Mouse (Mus musculus): Measurements from ENCODE around the gene AC140267.1.

Gene AC140267.1

GRCm38 (mm10) chr15:80235535-80235934 is at the start of gene AC140267.1:
AC140267.1 (plus strand) TSS chr15:80235835.
- DNase-seq: no peak

GRCm38 (mm10) chr15:80188927-80189326 is 46.7 kb upstream of the AC140267.1 start:
- no peak for DNase-seq

- DNase-seq: no peak
Observed at GRCm38 (mm10) chr15:80190075-80190474, 45.6 kb upstream of the AC140267.1 start.

GRCm38 (mm10) chr15:80191585-80192245 is 43.9 kb upstream of the AC140267.1 start:
- DNase-seq: no peak

GRCm38 (mm10) chr15:80192246-80192585 is 43.4 kb upstream of the AC140267.1 start:
- DNase-seq: no peak

GRCm38 (mm10) chr15:80192847-80193246 is 42.8 kb upstream of the AC140267.1 start:
- no peak for DNase-seq

- DNase-seq: no peak
Observed at GRCm38 (mm10) chr15:80199556-80199955, 36.1 kb upstream of the AC140267.1 start.

- no peak for DNase-seq
Observed at GRCm38 (mm10) chr15:80202111-80202775, 33.4 kb upstream of the AC140267.1 start.

- peak in 1 of 2 experiments; percentile 33 for DNase-seq
Observed at GRCm38 (mm10) chr15:80203406-80203805, 32.2 kb upstream of the AC140267.1 start.

- no peak for DNase-seq
Observed at GRCm38 (mm10) chr15:80206057-80206565, 29.5 kb upstream of the AC140267.1 start.

- DNase-seq: no peak
Observed at GRCm38 (mm10) chr15:80208446-80208845, 27.2 kb upstream of the AC140267.1 start.

- no peak for DNase-seq
Observed at GRCm38 (mm10) chr15:80213688-80214087, 21.9 kb upstream of the AC140267.1 start.

- peak in 1 of 2 experiments; percentile 47 for DNase-seq
Observed at GRCm38 (mm10) chr15:80215716-80216479, 19.7 kb upstream of the AC140267.1 start.

- DNase-seq: no peak
Observed at GRCm38 (mm10) chr15:80216480-80216820, 19.2 kb upstream of the AC140267.1 start.

GRCm38 (mm10) chr15:80217476-80217875 is 18.2 kb upstream of the AC140267.1 start:
- no peak for DNase-seq

- DNase-seq: peak; percentile 41 to 52
Observed at GRCm38 (mm10) chr15:80219211-80219610, 16.4 kb upstream of the AC140267.1 start.

GRCm38 (mm10) chr15:80219705-80220657 is 15.7 kb upstream of the AC140267.1 start:
- DNase-seq: no peak

- no peak for DNase-seq
Observed at GRCm38 (mm10) chr15:80221031-80221430, 14.6 kb upstream of the AC140267.1 start.

- no peak for DNase-seq
Observed at GRCm38 (mm10) chr15:80223751-80224150, 11.9 kb upstream of the AC140267.1 start.

GRCm38 (mm10) chr15:80225208-80225607 is 10.4 kb upstream of the AC140267.1 start:
- peak; percentile 75 to 87 for DNase-seq

GRCm38 (mm10) chr15:80225796-80226195 is 9.8 kb upstream of the AC140267.1 start:
- peak in 1 of 2 experiments; percentile 73 for DNase-seq

GRCm38 (mm10) chr15:80228071-80228800 is 7.4 kb upstream of the AC140267.1 start:
- no peak for DNase-seq

Data from lung, postnatal 4 days (tissue).